Mouse (Mus musculus) midbrain, embryonic 12.5 days (tissue): ENCODE measurements around the gene Utp3. TPM values are rescaled to one million over a fixed set of nuclear protein-coding genes. Genes with fewer than 3 reads are reported as not detected.
"Not testable (repeated sequence)": the region's sequence is repeated elsewhere in the genome, so short reads cannot be mapped to it uniquely, and the experiment has no call there.

ENCODE experiments used
- ATAC-seq: fragments of 200-750 bp; cut with Nextera tagmentation; 2 replicates; pipeline ENCODE4 v1.8.0; 2017; ENCODE audit warnings: low read depth, moderate TSS enrichment, moderate library complexity; ENCODE audit not compliant: low FRiP score
- H3K27ac ChIP-seq: fragments of 300-500 bp; sonication (generic); replicated peaks from 2 replicates; pipeline ENCODE4 v1.5.1; 2016; ENCODE audit warnings: mild to moderate bottlenecking
- H3K27me3 ChIP-seq: fragments of 300-500 bp; sonication (generic); 2 replicates; pipeline ENCODE4 v1.6.1; 2016; ENCODE audit warnings: mild to moderate bottlenecking
- H3K36me3 ChIP-seq: fragments of 300-500 bp; sonication (generic); 2 replicates; pipeline ENCODE4 v1.6.1; 2016
- H3K4me1 ChIP-seq: fragments of 300-500 bp; sonication (generic); 2 replicates; pipeline ENCODE4 v1.6.1; 2016
- H3K4me2 ChIP-seq: fragments of 300-500 bp; sonication (generic); replicated peaks from 2 replicates; pipeline ENCODE4 v1.6.1; 2016; ENCODE audit warnings: mild to moderate bottlenecking, moderate library complexity
- H3K4me3 ChIP-seq: fragments of 300-500 bp; sonication (generic); 2 replicates; pipeline ENCODE4 v1.5.1; 2016; ENCODE audit warnings: mild to moderate bottlenecking
- H3K9ac ChIP-seq: fragments of 300-500 bp; sonication (generic); replicated peaks from 2 replicates; pipeline ENCODE4 v1.6.1; 2016; ENCODE audit warnings: mild to moderate bottlenecking, moderate library complexity
- H3K9me3 ChIP-seq: fragments of 300-500 bp; sonication (generic); 2 replicates; pipeline ENCODE4 v1.6.1; 2016; ENCODE audit warnings: mild to moderate bottlenecking
- WGBS: fragments of 180-500 bp; shearing (Covaris S2); methylation state at CpG from one replicate; pipeline ENCODE4 v1.1.7; 2016; 5-methylcytosine and 5-hydroxymethylcytosine counted together
- polyA plus RNA-seq: library from polyadenylated mRNA; unstranded; fragments of >200 nt; fragmentation: Nextera tagmentation; extraction: Ambion mirVana; gene quantifications from 2 replicates; pipeline ENCODE4 v1.2.1, GENCODE M21; 2016

Utp3 gene
- polyA plus RNA-seq: 58.2 and 59.1 TPM in 2 replicates

GRCm38 (mm10) chr5:88554086-88554886 is at the start of gene Utp3:
Utp3 (plus strand) TSS chr5:88554462.
- Histone ChIP-seq H3K27me3 (no peaks in the 10 kb centered on the region), H3K4me1 (peaks cover 21% of the 10 kb centered on the region), H3K27ac (peak within 1 kb of the TSS; percentile 87), H3K9me3 (no peaks in the 10 kb centered on the region), H3K4me2 (peak within 1 kb of the TSS; percentile 98), H3K4me3 (peak within 1 kb of the TSS; percentile 85), H3K36me3 (0 out of 2 replicates have a peak, but pooled peaks cover 5% of the 10 kb centered on the region), H3K9ac (peak within 1 kb of the TSS; percentile 90)
- ATAC-seq: peak; percentile 96
- WGBS: under 1% methylated on average over 73 of the region's 76 CpGs

GRCm38 (mm10) chr5:88508555-88508954 is 45.7 kb upstream of the Utp3 start:
- 70% methylated on average over 1 of the region's 1 CpGs for WGBS
- no peaks in the 10 kb centered on the region for H3K9me3 ChIP-seq
- no peak overlapping the region for H3K4me2 ChIP-seq
- no peak overlapping the region for H3K27ac ChIP-seq
- H3K36me3 ChIP-seq: no peaks in the 10 kb centered on the region
- H3K4me3 ChIP-seq: no peak overlapping the region
- H3K9ac ChIP-seq: no peak overlapping the region
- ATAC-seq: no peak
- no peaks in the 10 kb centered on the region for H3K4me1 ChIP-seq
- no peaks in the 10 kb centered on the region for H3K27me3 ChIP-seq

- H3K27me3 ChIP-seq: no peaks in the 10 kb centered on the region
- no peaks in the 10 kb centered on the region for H3K36me3 ChIP-seq
- no peak for ATAC-seq
- WGBS: 80% methylated on average over 1 of the region's 1 CpGs
- no peaks in the 10 kb centered on the region for H3K4me1 ChIP-seq
- no peak overlapping the region for H3K9ac ChIP-seq
- no peak overlapping the region for H3K4me3 ChIP-seq
- H3K27ac ChIP-seq: no peak overlapping the region
- H3K9me3 ChIP-seq: no peaks in the 10 kb centered on the region
- no peak overlapping the region for H3K4me2 ChIP-seq
Measured at GRCm38 (mm10) chr5:88508990-88509389, 45.3 kb upstream of the Utp3 start.

- Histone ChIP-seq H3K4me1 (no peaks in the 10 kb centered on the region), H3K9me3 (no peaks in the 10 kb centered on the region), H3K4me2 (no peak overlapping the region), H3K9ac (no peak overlapping the region), H3K27me3 (no peaks in the 10 kb centered on the region), H3K27ac (no peak overlapping the region), H3K4me3 (no peak overlapping the region), H3K36me3 (no peaks in the 10 kb centered on the region)
- ATAC-seq: no peak
- WGBS: 11% methylated on average over 2 of the region's 2 CpGs
Measured at GRCm38 (mm10) chr5:88519232-88519631, 35.0 kb upstream of the Utp3 start.

GRCm38 (mm10) chr5:88527657-88528056 is 26.6 kb upstream of the Utp3 start, which contains the start of gene Jchain:
Jchain (minus strand) TSS chr5:88527891.
- Histone ChIP-seq H3K9me3 (no peaks in the 10 kb centered on the region), H3K36me3 (no peaks in the 10 kb centered on the region), H3K9ac (no peak within 1 kb of the TSS), H3K27me3 (no peaks in the 10 kb centered on the region), H3K27ac (no peak within 1 kb of the TSS), H3K4me1 (no peaks in the 10 kb centered on the region), H3K4me3 (no peak within 1 kb of the TSS), H3K4me2 (no peak within 1 kb of the TSS)
- 92% methylated on average over 3 of the region's 3 CpGs for WGBS
- ATAC-seq: no peak

GRCm38 (mm10) chr5:88530908-88531307 is 23.4 kb upstream of the Utp3 start:
- no peak for ATAC-seq
- Histone ChIP-seq H3K36me3 (no peaks in the 10 kb centered on the region), H3K4me3 (no peak overlapping the region), H3K9ac (no peak overlapping the region), H3K4me1 (no peaks in the 10 kb centered on the region), H3K27ac (no peak overlapping the region), H3K4me2 (no peak overlapping the region), H3K27me3 (no peaks in the 10 kb centered on the region), H3K9me3 (no peaks in the 10 kb centered on the region)
- 73% methylated on average over 1 of the region's 1 CpGs for WGBS

- WGBS: 70% methylated on average over 3 of the region's 3 CpGs
- no peaks in the 10 kb centered on the region for H3K4me1 ChIP-seq
- ATAC-seq: no peak
- no peak overlapping the region for H3K4me3 ChIP-seq
- H3K36me3 ChIP-seq: no peaks in the 10 kb centered on the region
- H3K9me3 ChIP-seq: no peaks in the 10 kb centered on the region
- H3K4me2 ChIP-seq: no peak overlapping the region
- no peak overlapping the region for H3K27ac ChIP-seq
- no peak overlapping the region for H3K9ac ChIP-seq
- H3K27me3 ChIP-seq: no peaks in the 10 kb centered on the region
Measured at GRCm38 (mm10) chr5:88534697-88535096, 19.6 kb upstream of the Utp3 start.

GRCm38 (mm10) chr5:88540845-88541244 is 13.4 kb upstream of the Utp3 start:
- H3K9ac ChIP-seq: no peak overlapping the region
- H3K36me3 ChIP-seq: no peaks in the 10 kb centered on the region
- no peaks in the 10 kb centered on the region for H3K9me3 ChIP-seq
- no peak overlapping the region for H3K27ac ChIP-seq
- no peak overlapping the region for H3K4me2 ChIP-seq
- no peaks in the 10 kb centered on the region for H3K4me1 ChIP-seq
- no peak for ATAC-seq
- no peak overlapping the region for H3K4me3 ChIP-seq
- no peaks in the 10 kb centered on the region for H3K27me3 ChIP-seq

- ATAC-seq: peak; percentile 76
- WGBS: 69% methylated on average over 5 of the region's 5 CpGs
Measured at GRCm38 (mm10) chr5:88542651-88543282, 11.5 kb upstream of the Utp3 start.

GRCm38 (mm10) chr5:88544411-88544810 is 9.9 kb upstream of the Utp3 start:
- WGBS: 93% methylated on average over 1 of the region's 1 CpGs
- not testable (repeated sequence) for H3K27me3 ChIP-seq, H3K4me1 ChIP-seq, H3K4me2 ChIP-seq, H3K9ac ChIP-seq, H3K9me3 ChIP-seq, H3K27ac ChIP-seq, H3K36me3 ChIP-seq, ATAC-seq, H3K4me3 ChIP-seq

More at GRCm38 (mm10) chr5:88542651-88543282, 11.5 kb upstream of the Utp3 start:
- no peaks in the 10 kb centered on the region for H3K27me3 ChIP-seq
- no peaks in the 10 kb centered on the region for H3K9me3 ChIP-seq
- H3K4me2 ChIP-seq: no peak overlapping the region
- H3K27ac ChIP-seq: no peak overlapping the region
- no peaks in the 10 kb centered on the region for H3K36me3 ChIP-seq
- no peaks in the 10 kb centered on the region for H3K4me1 ChIP-seq
- no peak overlapping the region for H3K9ac ChIP-seq
- no peak overlapping the region for H3K4me3 ChIP-seq

GRCm38 (mm10) chr5:88545536-88545935 is 8.7 kb upstream of the Utp3 start:
- H3K9ac ChIP-seq: no peak overlapping the region
- H3K4me3 ChIP-seq: no peak overlapping the region
- H3K9me3 ChIP-seq: no peaks in the 10 kb centered on the region
- no peaks in the 10 kb centered on the region for H3K4me1 ChIP-seq
- no peak overlapping the region for H3K4me2 ChIP-seq
- H3K36me3 ChIP-seq: no peaks in the 10 kb centered on the region
- H3K27ac ChIP-seq: no peak overlapping the region
- H3K27me3 ChIP-seq: no peaks in the 10 kb centered on the region
- 82% methylated on average over 7 of the region's 7 CpGs for WGBS
- ATAC-seq: no peak

- Histone ChIP-seq H3K4me3 (peak overlapping the region; percentile 85), H3K9me3 (no peaks in the 10 kb centered on the region), H3K27ac (peak overlapping the region; percentile 87), H3K4me2 (peak overlapping the region; percentile 63), H3K4me1 (peaks cover 21% of the 10 kb centered on the region), H3K36me3 (0 out of 2 replicates have a peak, but pooled peaks cover 5% of the 10 kb centered on the region), H3K27me3 (no peaks in the 10 kb centered on the region), H3K9ac (peak overlapping the region; percentile 70)
- WGBS: 9% methylated on average over 29 of the region's 29 CpGs
- peak; percentile 72 for ATAC-seq
Measured at GRCm38 (mm10) chr5:88553271-88554085, 784 bp upstream of the Utp3 start.
